Mouse (Mus musculus) G1E (cell line): Measurements from ENCODE around the gene Fam186b.

ENCODE experiments used
- CTCF ChIP-seq: IDR thresholded peaks from 2 replicates; pipeline ENCODE4 v1.5.1; 2012; ENCODE audit warnings: low read depth, low read length, inconsistent platforms, mixed read lengths
- GATA1 ChIP-seq: IDR thresholded peaks from 2 replicates; pipeline ENCODE4 v1.6.1; 2012; ENCODE audit warnings: borderline replicate concordance, low read length, inconsistent platforms, mixed read lengths
- GATA2 ChIP-seq: IDR thresholded peaks from 2 replicates; pipeline ENCODE4 v1.6.1; 2012; ENCODE audit warnings: low read depth, low read length, inconsistent platforms, borderline replicate concordance

- TF ChIP-seq CTCF (no peak), GATA1 (no peak), GATA2 (no peak)
These were observed 23.2 kb upstream of the Fam186b start for GRCm38 (mm10) chr15:99318861-99319410.
